Mouse (Mus musculus): ENCODE data around the gene Prss27. TPM values are rescaled to one million over a fixed set of nuclear protein-coding genes. Genes with fewer than 3 reads are reported as not detected.

Prss27 gene
- total and polyA plus RNA-seq, 2 experiments from 2014 or later: not detected

DNA sequence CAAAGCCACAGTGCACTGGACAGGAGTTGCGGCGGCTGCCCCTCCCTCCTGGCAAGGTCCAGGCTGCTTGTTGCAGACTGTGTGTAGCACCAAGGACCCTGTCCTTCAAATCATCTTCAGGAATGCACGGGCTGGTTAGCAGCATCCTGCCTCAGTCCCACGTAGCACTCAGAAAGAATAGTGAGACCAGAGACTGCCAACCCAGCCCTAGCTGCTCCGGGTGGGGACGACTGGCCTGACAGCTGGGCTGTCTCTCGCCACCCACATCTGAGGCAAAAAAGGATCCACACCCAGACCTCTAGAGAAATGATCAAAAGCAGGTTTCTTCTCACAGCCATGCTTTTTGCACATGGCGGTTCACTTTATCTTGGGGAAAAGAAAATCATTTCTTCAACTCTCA, 11.1 kb downstream of the Prss27 start:
- TF ChIP-seq CTCF (IDR thresholded peaks at IDR 0.05; ENCODE audit: low read depth): no peak
- ATAC-seq (no peak), DNase-seq (no peak)
- Histone ChIP-seq H3K4me3 (ENCODE audit: low read depth, low read length) (no peak overlapping the region), H3K4me2 (ENCODE audit: low read depth) (no peak overlapping the region), H3K9me3 (ENCODE audit: low read length) (no peaks in the 10 kb centered on the region), H3K27me3 (ENCODE audit: insufficient read depth, low read length) (no peaks in the 10 kb centered on the region), H3K4me1 (ENCODE audit: insufficient read depth) (no peaks in the 10 kb centered on the region), H3K9ac (no peak overlapping the region), H3K36me3 (ENCODE audit: insufficient read depth) (peaks cover 57% of the 10 kb centered on the region), H3K27ac (ENCODE audit: low read depth, low read length) (no peak overlapping the region)
- 96% methylated on average over 8 of the region's 8 CpGs for WGBS

DNA sequence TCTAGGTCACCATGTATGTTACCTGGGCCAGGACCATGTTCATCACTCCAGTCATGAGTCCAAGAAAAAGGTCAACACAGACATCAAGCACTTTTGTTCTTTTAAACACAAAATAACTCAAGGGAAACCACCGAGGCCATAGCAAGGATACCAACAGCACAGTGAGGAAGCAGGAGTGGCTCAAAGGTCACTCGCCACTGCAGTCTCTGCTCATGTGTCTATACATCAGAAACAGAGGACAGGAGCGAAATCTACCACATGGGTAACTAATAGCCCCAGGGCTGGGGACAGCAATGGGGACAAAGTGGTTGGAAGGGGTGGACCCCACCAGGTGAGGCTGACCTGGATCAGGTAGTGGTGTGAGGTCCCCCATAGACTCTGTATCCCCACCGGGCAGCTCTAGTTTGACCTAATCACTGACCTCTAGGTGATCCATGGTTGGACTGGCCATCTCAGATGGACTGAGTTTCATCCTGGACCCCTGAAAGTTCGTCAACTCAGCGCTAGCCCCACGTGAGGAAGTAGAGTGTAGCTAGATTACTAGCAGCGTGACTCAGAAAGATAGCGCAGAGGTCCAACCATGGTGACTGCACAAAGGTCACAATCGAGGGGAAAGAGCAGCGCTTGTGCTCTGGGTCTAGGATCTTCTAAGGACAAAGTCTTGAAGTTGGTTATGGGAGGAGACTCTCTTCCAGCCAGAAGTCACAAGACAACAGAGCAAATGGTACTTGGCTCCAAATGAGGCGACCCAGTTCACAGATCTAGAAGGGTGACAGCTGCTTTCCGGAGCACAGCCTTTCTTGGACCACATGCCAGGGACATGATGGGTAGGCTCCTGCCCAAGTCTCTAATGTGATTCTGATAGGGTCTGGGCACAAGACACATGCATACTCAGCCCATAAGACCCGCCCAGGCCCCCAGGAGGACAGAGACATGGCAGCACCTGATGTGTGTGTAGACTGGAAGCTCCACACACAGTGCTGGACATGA, 19.0 kb downstream of the Prss27 start:
- Histone ChIP-seq H3K9ac (no peak overlapping the region), H3K27ac (ENCODE audit: low read depth, low read length) (no peak overlapping the region), H3K36me3 (ENCODE audit: insufficient read depth) (peaks cover 79% of the 10 kb centered on the region), H3K4me3 (ENCODE audit: low read depth, low read length) (no peak overlapping the region), H3K4me2 (ENCODE audit: low read depth) (no peak overlapping the region), H3K27me3 (ENCODE audit: insufficient read depth, low read length) (no peaks in the 10 kb centered on the region), H3K4me1 (ENCODE audit: insufficient read depth) (no peaks in the 10 kb centered on the region), H3K9me3 (ENCODE audit: low read length) (no peaks in the 10 kb centered on the region)
- 94% methylated on average over 14 of the region's 14 CpGs for WGBS
- DNase-seq: no peak
- no peak for TF ChIP-seq CTCF (IDR thresholded peaks at IDR 0.05; ENCODE audit: low read depth)
- ATAC-seq: 0 out of 2 replicates have a peak, but pooled peaks have one; percentile 14

DNA sequence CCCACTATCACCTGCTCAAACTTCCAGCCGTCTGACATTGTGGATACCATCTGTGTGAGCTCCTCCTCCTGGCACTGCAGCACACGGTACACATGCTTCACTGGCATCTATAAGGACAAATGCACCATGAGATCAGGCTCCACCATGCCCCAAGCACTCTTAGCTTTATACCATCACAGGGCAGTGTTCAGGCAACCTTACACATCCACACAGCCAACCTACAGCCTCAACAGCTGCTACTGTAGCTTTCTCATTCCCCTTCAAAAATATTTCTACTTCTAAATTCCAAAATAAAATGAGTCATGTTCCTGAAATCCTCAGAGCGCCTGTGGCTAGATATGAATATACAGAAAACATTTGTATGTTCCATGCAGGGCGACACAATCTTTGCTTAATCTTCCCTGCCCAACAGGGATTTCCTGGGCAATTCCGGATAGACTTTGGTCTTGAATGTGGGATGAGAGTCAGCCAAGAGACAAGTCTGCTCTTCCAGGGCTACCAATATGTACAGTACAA, 19.8 kb downstream of the Prss27 start:
- no peak overlapping the region for H3K27ac ChIP-seq (ENCODE audit: low read depth, low read length)
- no peak overlapping the region for H3K4me3 ChIP-seq (ENCODE audit: low read depth, low read length)
- DNase-seq (no peak), ATAC-seq (no peak)
- H3K4me1 ChIP-seq (ENCODE audit: insufficient read depth): no peaks in the 10 kb centered on the region
- no peaks in the 10 kb centered on the region for H3K27me3 ChIP-seq (ENCODE audit: insufficient read depth, low read length)
- WGBS: 91% methylated on average over 5 of the region's 5 CpGs
- no peak for TF ChIP-seq CTCF (IDR thresholded peaks at IDR 0.05; ENCODE audit: low read depth)
- no peak overlapping the region for H3K4me2 ChIP-seq (ENCODE audit: low read depth)
- H3K9me3 ChIP-seq (ENCODE audit: low read length): no peaks in the 10 kb centered on the region
- peaks cover 72% of the 10 kb centered on the region for H3K36me3 ChIP-seq (ENCODE audit: insufficient read depth)
- no peak overlapping the region for H3K9ac ChIP-seq

DNA sequence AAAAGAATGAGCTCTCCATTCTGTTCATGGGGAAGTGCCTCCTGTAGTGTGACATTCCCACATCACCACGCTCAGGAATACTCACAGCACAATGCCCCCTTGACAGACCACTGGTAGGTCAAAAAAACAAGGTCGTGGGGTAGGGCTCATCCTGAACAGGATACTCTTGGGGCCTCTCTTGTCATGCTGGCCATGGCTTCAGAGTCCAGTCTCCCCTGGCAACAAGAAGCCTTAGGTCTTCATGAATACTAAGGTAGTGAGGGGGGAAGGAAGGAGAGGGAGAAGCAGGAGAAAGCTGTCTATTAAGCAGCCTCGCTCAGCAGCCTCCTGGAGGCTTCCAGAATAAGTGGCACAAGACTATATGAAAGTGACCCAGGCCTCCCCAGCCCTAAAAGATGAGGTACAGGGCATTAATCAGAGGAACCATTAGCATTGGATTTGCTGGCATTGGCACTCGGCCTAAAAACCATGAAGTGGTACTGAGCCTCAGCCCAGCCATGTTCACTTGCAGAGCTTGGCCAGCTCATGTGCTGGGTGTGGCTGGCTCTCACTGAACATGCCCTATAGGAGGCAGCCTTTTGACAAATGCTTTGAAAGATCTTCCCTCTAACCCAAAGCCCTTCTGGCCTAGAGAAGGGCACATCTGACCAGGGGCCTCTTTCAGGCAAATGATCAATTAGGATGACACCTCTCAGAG, 24.7 kb downstream of the Prss27 start:
- Histone ChIP-seq H3K4me2 (ENCODE audit: low read depth) (no peak overlapping the region), H3K9ac (no peak overlapping the region), H3K9me3 (ENCODE audit: low read length) (no peaks in the 10 kb centered on the region), H3K27ac (ENCODE audit: low read depth, low read length) (no peak overlapping the region; the same call in 1 of the 2 replicates), H3K4me3 (ENCODE audit: low read depth, low read length) (no peak overlapping the region), H3K36me3 (ENCODE audit: insufficient read depth) (peaks cover 28% of the 10 kb centered on the region), H3K4me1 (ENCODE audit: insufficient read depth) (no peaks in the 10 kb centered on the region), H3K27me3 (ENCODE audit: insufficient read depth, low read length) (no peaks in the 10 kb centered on the region)
- no peak for TF ChIP-seq CTCF (IDR thresholded peaks at IDR 0.05; ENCODE audit: low read depth)
- ATAC-seq (no peak), DNase-seq (no peak)
- 85% methylated on average over 4 of the region's 4 CpGs for WGBS

DNA sequence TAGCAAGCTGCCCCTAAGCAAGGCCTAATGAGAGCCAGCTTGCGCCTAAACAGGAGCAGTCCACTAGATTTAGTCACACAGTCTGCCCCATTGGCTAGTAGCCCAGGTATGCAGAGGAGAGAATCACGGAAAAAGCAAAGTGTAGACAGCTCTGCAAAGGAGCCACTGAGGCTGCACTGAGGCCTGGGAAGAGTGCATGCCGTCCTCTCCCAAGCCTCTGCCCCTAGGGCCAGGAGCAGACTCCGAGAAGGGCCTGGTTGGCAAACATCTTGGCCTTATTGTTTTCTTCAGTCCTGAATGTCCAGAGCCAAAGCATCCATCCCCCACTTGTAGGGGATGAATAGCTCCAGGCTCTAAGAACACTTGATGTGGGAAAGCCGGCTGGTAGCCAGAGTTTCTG, 30.3 kb downstream of the Prss27 start:
- DNase-seq: peak; percentile 18
- Histone ChIP-seq H3K36me3 (ENCODE audit: insufficient read depth) (no peaks in the 10 kb centered on the region; the same call in 1 of the 2 replicates), H3K4me1 (ENCODE audit: insufficient read depth) (peaks cover 5% of the 10 kb centered on the region; the same call in 1 of the 2 replicates), H3K4me2 (ENCODE audit: low read depth) (no peak overlapping the region), H3K9ac (no peak overlapping the region), H3K27ac (ENCODE audit: low read depth, low read length) (peak overlapping the region; percentile 29; the same call in 1 of the 2 replicates), H3K27me3 (ENCODE audit: insufficient read depth, low read length) (no peaks in the 10 kb centered on the region), H3K4me3 (ENCODE audit: low read depth, low read length) (no peak overlapping the region), H3K9me3 (ENCODE audit: low read length) (no peaks in the 10 kb centered on the region)
- 62% methylated on average over 5 of the region's 5 CpGs for WGBS
- peak; percentile 21 for ATAC-seq
- no peak for TF ChIP-seq CTCF (IDR thresholded peaks at IDR 0.05; ENCODE audit: low read depth)

DNA sequence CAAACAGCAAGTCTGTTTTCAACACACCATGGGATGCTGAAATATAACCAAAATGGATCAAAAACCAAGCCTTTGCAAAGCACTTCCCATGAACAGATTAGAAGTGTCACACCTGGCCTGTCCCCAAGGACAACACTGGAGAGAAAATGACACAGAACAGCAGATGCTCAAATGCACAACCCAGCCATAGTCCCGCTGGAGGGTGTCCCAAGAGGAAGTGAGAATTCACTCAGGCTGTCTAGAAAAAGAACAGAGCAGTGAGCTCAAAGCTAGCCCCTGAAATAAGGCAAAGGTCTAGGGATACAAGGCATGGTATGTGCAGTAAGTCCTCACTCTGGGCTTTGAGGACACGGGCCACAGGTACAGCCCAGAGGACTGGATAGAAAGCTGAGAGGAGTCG, 31.6 kb downstream of the Prss27 start:
- TF ChIP-seq CTCF (IDR thresholded peaks at IDR 0.05; ENCODE audit: low read depth): no peak
- DNase-seq (peak; percentile 9), ATAC-seq (no peak)
- Histone ChIP-seq H3K36me3 (ENCODE audit: insufficient read depth) (no peaks in the 10 kb centered on the region; the same call in 1 of the 2 replicates), H3K4me2 (ENCODE audit: low read depth) (no peak overlapping the region), H3K9me3 (ENCODE audit: low read length) (no peaks in the 10 kb centered on the region), H3K9ac (no peak overlapping the region), H3K4me1 (ENCODE audit: insufficient read depth) (peaks cover 5% of the 10 kb centered on the region; the same call in 1 of the 2 replicates), H3K27ac (ENCODE audit: low read depth, low read length) (no peak overlapping the region), H3K4me3 (ENCODE audit: low read depth, low read length) (no peak overlapping the region), H3K27me3 (ENCODE audit: insufficient read depth, low read length) (no peaks in the 10 kb centered on the region)
- WGBS: 91% methylated on average over 3 of the region's 3 CpGs
